Mouse (Mus musculus) midbrain, embryonic 12.5 days (tissue): ENCODE measurements around the gene Pard3. TPM values are rescaled to one million over a fixed set of nuclear protein-coding genes. Genes with fewer than 3 reads are reported as not detected.
A peak's percentile ranks its signal among the peaks of the same experiment; 100 is the strongest.

ENCODE experiments used
- ATAC-seq: fragments of 200-750 bp; cut with Nextera tagmentation; 2 replicates; pipeline ENCODE4 v1.8.0; 2017; ENCODE audit warnings: low read depth, moderate TSS enrichment, moderate library complexity; ENCODE audit not compliant: low FRiP score
- H3K27ac ChIP-seq: fragments of 300-500 bp; sonication (generic); replicated peaks from 2 replicates; pipeline ENCODE4 v1.5.1; 2016; ENCODE audit warnings: mild to moderate bottlenecking
- H3K27me3 ChIP-seq: fragments of 300-500 bp; sonication (generic); 2 replicates; pipeline ENCODE4 v1.6.1; 2016; ENCODE audit warnings: mild to moderate bottlenecking
- H3K36me3 ChIP-seq: fragments of 300-500 bp; sonication (generic); 2 replicates; pipeline ENCODE4 v1.6.1; 2016
- H3K4me1 ChIP-seq: fragments of 300-500 bp; sonication (generic); 2 replicates; pipeline ENCODE4 v1.6.1; 2016
- H3K4me2 ChIP-seq: fragments of 300-500 bp; sonication (generic); replicated peaks from 2 replicates; pipeline ENCODE4 v1.6.1; 2016; ENCODE audit warnings: mild to moderate bottlenecking, moderate library complexity
- H3K4me3 ChIP-seq: fragments of 300-500 bp; sonication (generic); 2 replicates; pipeline ENCODE4 v1.5.1; 2016; ENCODE audit warnings: mild to moderate bottlenecking
- H3K9ac ChIP-seq: fragments of 300-500 bp; sonication (generic); replicated peaks from 2 replicates; pipeline ENCODE4 v1.6.1; 2016; ENCODE audit warnings: mild to moderate bottlenecking, moderate library complexity
- H3K9me3 ChIP-seq: fragments of 300-500 bp; sonication (generic); 2 replicates; pipeline ENCODE4 v1.6.1; 2016; ENCODE audit warnings: mild to moderate bottlenecking
- WGBS: fragments of 180-500 bp; shearing (Covaris S2); methylation state at CpG from one replicate; pipeline ENCODE4 v1.1.7; 2016; 5-methylcytosine and 5-hydroxymethylcytosine counted together
- polyA plus RNA-seq: library from polyadenylated mRNA; unstranded; fragments of >200 nt; fragmentation: Nextera tagmentation; extraction: Ambion mirVana; gene quantifications from 2 replicates; pipeline ENCODE4 v1.2.1, GENCODE M21; 2016

The Pard3 gene
- polyA plus RNA-seq, 1 experiment from 2014 or later, result 36.6 TPM

DNA sequence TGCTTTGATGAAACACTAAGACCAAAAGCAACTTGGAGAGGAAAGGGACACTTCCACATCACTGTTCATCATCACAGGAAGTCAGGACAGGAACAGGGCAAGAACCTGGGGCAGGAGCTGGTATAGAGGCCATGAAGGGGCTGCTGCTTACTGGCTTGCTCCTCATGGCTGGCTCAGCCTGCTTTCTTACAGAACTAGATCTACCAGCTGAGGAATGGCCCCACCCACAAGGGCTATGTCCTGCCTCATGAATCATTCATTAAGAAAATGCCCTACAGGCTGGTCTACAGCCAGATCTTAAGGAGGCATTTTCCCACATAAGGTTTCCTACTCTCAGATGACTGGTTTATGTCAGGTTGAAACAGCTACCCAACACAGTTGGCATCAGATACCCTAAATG is 342.1 kb downstream of the Pard3 start:
- no peaks in the 10 kb centered on the region for H3K9me3 ChIP-seq
- ATAC-seq, result no peak
- H3K4me3 ChIP-seq, result no peak overlapping the region
- H3K9ac ChIP-seq, result no peak overlapping the region
- no peak overlapping the region for H3K4me2 ChIP-seq
- H3K36me3 ChIP-seq, result no peaks in the 10 kb centered on the region
- H3K4me1 ChIP-seq, result peaks cover 8% of the 10 kb centered on the region
- no peak overlapping the region for H3K27ac ChIP-seq
- H3K27me3 ChIP-seq, result no peaks in the 10 kb centered on the region

- H3K4me1 ChIP-seq, result peaks cover 6% of the 10 kb centered on the region
- peaks cover 2% of the 10 kb centered on the region; the same call in 1 of the 2 replicates for H3K36me3 ChIP-seq
- no peak overlapping the region for H3K4me2 ChIP-seq
- no peak overlapping the region for H3K4me3 ChIP-seq
- no peaks in the 10 kb centered on the region for H3K27me3 ChIP-seq
- no peaks in the 10 kb centered on the region for H3K9me3 ChIP-seq
- H3K27ac ChIP-seq, result no peak overlapping the region
- no peak for ATAC-seq
- no peak overlapping the region for H3K9ac ChIP-seq
- 78% methylated on average over 12 of the region's 12 CpGs for WGBS
These were observed 346.9 kb downstream of the Pard3 start for GRCm38 (mm10) chr8:127410606-127411005.

DNA sequence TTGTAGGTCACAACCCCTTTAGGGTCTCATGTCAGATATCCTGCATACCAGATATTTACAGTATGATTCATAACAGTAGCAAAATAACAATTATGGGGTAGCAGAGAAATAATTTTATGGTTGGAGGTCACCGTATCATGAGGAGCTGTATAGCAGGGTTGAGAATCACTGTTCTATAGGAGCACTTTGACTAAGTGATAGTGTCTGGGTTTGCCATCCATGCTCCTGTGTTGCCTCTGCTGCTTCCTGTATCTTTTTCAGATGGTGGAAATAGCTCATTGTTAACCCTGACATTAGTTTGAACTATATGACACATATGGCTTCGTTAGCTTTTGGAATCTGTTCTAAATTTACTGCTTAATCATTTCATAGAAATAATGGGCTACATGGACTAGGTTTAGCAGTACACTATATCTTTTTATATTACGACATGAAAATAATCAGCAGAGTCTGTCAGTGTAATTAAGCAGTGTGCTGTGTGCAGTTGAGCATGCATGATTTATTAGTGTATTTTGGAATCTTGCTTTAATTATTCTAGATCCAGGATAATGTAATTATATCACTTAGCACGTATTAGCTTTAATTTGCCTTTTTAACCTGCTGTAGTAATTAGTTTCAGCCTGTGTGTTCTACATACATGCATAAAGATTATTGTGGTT is 347.6 kb downstream of the Pard3 start:
- 88% methylated on average over 4 of the region's 4 CpGs for WGBS
- H3K27me3 ChIP-seq, result no peaks in the 10 kb centered on the region
- H3K9me3 ChIP-seq, result no peaks in the 10 kb centered on the region
- no peak overlapping the region for H3K9ac ChIP-seq
- no peak overlapping the region for H3K4me3 ChIP-seq
- H3K36me3 ChIP-seq, result peaks cover 6% of the 10 kb centered on the region
- H3K4me2 ChIP-seq, result no peak overlapping the region
- no peak for ATAC-seq
- H3K4me1 ChIP-seq, result no peaks in the 10 kb centered on the region
- peak overlapping the region; percentile 49; the same call in 1 of the 2 replicates for H3K27ac ChIP-seq

GRCm38 (mm10) chr8:127423021-127423420 is 359.3 kb downstream of the Pard3 start:
- 52% methylated on average over 7 of the region's 7 CpGs for WGBS
- no peak for ATAC-seq
- no peak overlapping the region for H3K4me3 ChIP-seq
- H3K27ac ChIP-seq, result 0 out of 2 replicates have a peak overlapping the region, but pooled peaks have one; percentile 2
- H3K9ac ChIP-seq, result no peak overlapping the region
- H3K36me3 ChIP-seq, result peaks cover 26% of the 10 kb centered on the region; the same call in 1 of the 2 replicates
- no peaks in the 10 kb centered on the region for H3K9me3 ChIP-seq
- H3K27me3 ChIP-seq, result no peaks in the 10 kb centered on the region
- no peak overlapping the region for H3K4me2 ChIP-seq
- peaks cover 10% of the 10 kb centered on the region; the same call in 1 of the 2 replicates for H3K4me1 ChIP-seq

GRCm38 (mm10) chr8:127424211-127424916 is 360.7 kb downstream of the Pard3 start:
- Histone ChIP-seq H3K4me1 (peaks cover 10% of the 10 kb centered on the region; the same call in 1 of the 2 replicates), H3K36me3 (peaks cover 25% of the 10 kb centered on the region; the same call in 1 of the 2 replicates), H3K27me3 (no peaks in the 10 kb centered on the region), H3K4me3 (no peak overlapping the region), H3K9me3 (no peaks in the 10 kb centered on the region), H3K9ac (no peak overlapping the region), H3K27ac (no peak overlapping the region), H3K4me2 (no peak overlapping the region)
- no peak for ATAC-seq
- 95% methylated on average over 13 of the region's 13 CpGs for WGBS

GRCm38 (mm10) chr8:127426857-127427256 is 363.2 kb downstream of the Pard3 start:
- peaks cover 18% of the 10 kb centered on the region; the same call in 1 of the 2 replicates for H3K36me3 ChIP-seq
- ATAC-seq, result no peak
- peaks cover 10% of the 10 kb centered on the region; the same call in 1 of the 2 replicates for H3K4me1 ChIP-seq
- no peak overlapping the region for H3K27ac ChIP-seq
- H3K9ac ChIP-seq, result no peak overlapping the region
- H3K27me3 ChIP-seq, result no peaks in the 10 kb centered on the region
- no peak overlapping the region for H3K4me2 ChIP-seq
- H3K9me3 ChIP-seq, result no peaks in the 10 kb centered on the region
- 78% methylated on average over 5 of the region's 5 CpGs for WGBS
- no peak overlapping the region for H3K4me3 ChIP-seq

- ATAC-seq, result no peak
- Histone ChIP-seq H3K9ac (no peak overlapping the region), H3K9me3 (no peaks in the 10 kb centered on the region), H3K4me1 (peaks cover 3% of the 10 kb centered on the region; the same call in 1 of the 2 replicates), H3K36me3 (peaks cover 18% of the 10 kb centered on the region), H3K27ac (no peak overlapping the region), H3K4me3 (no peak overlapping the region), H3K4me2 (no peak overlapping the region), H3K27me3 (no peaks in the 10 kb centered on the region)
- 78% methylated on average over 7 of the region's 7 CpGs for WGBS
These were observed 364.3 kb downstream of the Pard3 start for GRCm38 (mm10) chr8:127428004-127428403.

- no peaks in the 10 kb centered on the region for H3K9me3 ChIP-seq
- H3K27me3 ChIP-seq, result no peaks in the 10 kb centered on the region
- H3K4me3 ChIP-seq, result no peak overlapping the region
- H3K27ac ChIP-seq, result no peak overlapping the region
- H3K9ac ChIP-seq, result no peak overlapping the region
- ATAC-seq, result no peak
- peaks cover 16% of the 10 kb centered on the region for H3K36me3 ChIP-seq
- H3K4me2 ChIP-seq, result no peak overlapping the region
- WGBS, result 86% methylated on average over 2 of the region's 2 CpGs
- H3K4me1 ChIP-seq, result no peaks in the 10 kb centered on the region
These were observed 367.5 kb downstream of the Pard3 start for GRCm38 (mm10) chr8:127431236-127431635.

GRCm38 (mm10) chr8:127435975-127436374 is 372.3 kb downstream of the Pard3 start:
- ATAC-seq, result no peak
- no peak overlapping the region for H3K9ac ChIP-seq
- H3K9me3 ChIP-seq, result no peaks in the 10 kb centered on the region
- peaks cover 15% of the 10 kb centered on the region for H3K4me1 ChIP-seq
- H3K27ac ChIP-seq, result no peak overlapping the region
- 90% methylated on average over 6 of the region's 6 CpGs for WGBS
- H3K36me3 ChIP-seq, result no peaks in the 10 kb centered on the region; the same call in 1 of the 2 replicates
- no peak overlapping the region for H3K4me3 ChIP-seq
- H3K4me2 ChIP-seq, result no peak overlapping the region
- no peaks in the 10 kb centered on the region for H3K27me3 ChIP-seq

DNA sequence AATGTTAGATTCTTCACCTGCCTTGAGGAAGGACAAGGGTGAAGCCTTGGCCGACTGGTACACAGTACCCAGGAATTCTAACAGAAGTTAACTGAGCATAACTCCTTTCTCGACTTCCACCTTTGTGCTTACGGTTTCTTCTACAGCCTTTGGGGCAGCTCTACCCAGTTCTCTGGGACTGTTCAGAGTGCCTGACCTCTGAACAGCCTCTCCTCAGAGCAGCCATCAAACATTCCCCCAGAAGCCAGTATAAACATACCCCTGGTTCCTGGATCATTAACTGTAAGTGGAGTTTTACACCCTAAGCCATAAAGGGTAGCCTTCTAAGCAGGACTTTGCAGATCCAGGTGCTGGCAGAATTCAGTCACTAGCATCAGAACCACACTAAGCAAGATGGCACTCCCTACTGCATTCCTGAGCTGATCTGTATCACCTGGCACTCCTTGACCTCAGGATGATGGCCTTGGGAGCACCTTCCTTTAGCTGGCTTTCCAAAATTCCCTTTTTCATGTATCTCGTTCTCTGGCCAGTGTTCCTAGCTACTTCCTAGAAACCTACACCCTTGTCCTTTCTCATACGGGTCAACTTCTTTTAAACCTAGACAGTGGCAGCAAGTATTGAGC is 374.0 kb downstream of the Pard3 start:
- H3K36me3 ChIP-seq, result no peaks in the 10 kb centered on the region; the same call in 1 of the 2 replicates
- 91% methylated on average over 5 of the region's 5 CpGs for WGBS
- H3K4me3 ChIP-seq, result no peak overlapping the region
- no peak overlapping the region for H3K27ac ChIP-seq
- no peaks in the 10 kb centered on the region for H3K27me3 ChIP-seq
- no peak overlapping the region for H3K4me2 ChIP-seq
- no peak overlapping the region for H3K9ac ChIP-seq
- H3K4me1 ChIP-seq, result peaks cover 18% of the 10 kb centered on the region
- no peak for ATAC-seq
- H3K9me3 ChIP-seq, result no peaks in the 10 kb centered on the region

GRCm38 (mm10) chr8:127438625-127439391 is 375.1 kb downstream of the Pard3 start:
- ATAC-seq, result peak; percentile 49; the same call in 1 of the 2 replicates
- Histone ChIP-seq H3K27me3 (no peaks in the 10 kb centered on the region), H3K36me3 (no peaks in the 10 kb centered on the region), H3K4me3 (no peak overlapping the region), H3K9ac (no peak overlapping the region), H3K27ac (no peak overlapping the region), H3K9me3 (no peaks in the 10 kb centered on the region), H3K4me1 (peaks cover 18% of the 10 kb centered on the region), H3K4me2 (no peak overlapping the region)
- 74% methylated on average over 8 of the region's 8 CpGs for WGBS
